ENCODE assay signal across 36 mouse cellular contexts in genomic region chr8:47843651-47844050, GRCm38 (mm10). TPM values are rescaled to one million over a fixed set of nuclear protein-coding genes. Genes with fewer than 3 reads are reported as not detected.
"Had no signal": no experiment of that assay in that cellular context is flagged by ENCODE, and none has a peak within 500 bp of the region (broad histone marks: within the 10 kb centered on the region; RNA-seq: fewer than 3 reads in every experiment).

No protein-coding gene starts in this region.

- H3K27me3 ChIP-seq: heart, embryonic 12.5 days; hindbrain, embryonic 12.5 days; intestine, embryonic 15.5 days; limb, embryonic 12.5 days had no signal

- H3K4me3 ChIP-seq: heart, embryonic 10.5 days; heart, embryonic 12.5 days; hindbrain, embryonic 10.5 days; hindbrain, embryonic 12.5 days; intestine, embryonic 15.5 days; layer of hippocampus, adult 2 months; left cerebral cortex, adult 2 months; limb, embryonic 10.5 days; limb, embryonic 12.5 days had no signal

- DNase-seq: gastrocnemius, postnatal 25 days; heart, postnatal 10 days; heart, postnatal 4 days; kidney, adult 18-20 months; kidney, adult 8-10 months; kidney, postnatal 10 days; kidney, postnatal 4 days; liver had no signal

- H3K4me1 ChIP-seq: heart, embryonic 10.5 days; heart, embryonic 12.5 days; hindbrain, embryonic 10.5 days; hindbrain, embryonic 12.5 days; intestine, embryonic 15.5 days had no signal

- H3K27ac ChIP-seq: heart, embryonic 10.5 days; hindbrain, embryonic 12.5 days; hindbrain, embryonic 14.5 days; intestine, embryonic 15.5 days; layer of hippocampus, adult 2 months; left cerebral cortex, adult 2 months; limb, embryonic 10.5 days; limb, embryonic 12.5 days had no signal

- H3K9me3 ChIP-seq: heart, embryonic 10.5 days; heart, embryonic 12.5 days; hindbrain, embryonic 12.5 days; intestine, embryonic 15.5 days; limb, embryonic 10.5 days had no signal

- H3K9ac ChIP-seq: heart, embryonic 12.5 days; hindbrain, embryonic 12.5 days; hindbrain, embryonic 14.5 days; intestine, embryonic 15.5 days; limb, embryonic 12.5 days had no signal

RNA-seq across cellular contexts. Expression of gene Cldn22, which starts 19.4 kb away (rescaled TPM):
- total RNA-seq: granulocyte monocyte progenitor cell, adult 5-6 weeks; heart, adult 8-10 months; heart, postnatal 10 days; heart, postnatal 25 days; heart, postnatal 4 days had no signal
- polyA plus RNA-seq: heart, embryonic 10.5 days; heart, embryonic 12.5 days; heart, embryonic 14.5 days; heart, embryonic 16.5 days; hindbrain, embryonic 10.5 days; hindbrain, embryonic 12.5 days; hindbrain, embryonic 14.5 days; hindbrain, embryonic 16.5 days; inflammation-experienced regulatory T-cells, adult 6 months; intestine, embryonic 15.5 days; intestine, postnatal 0 days; kidney, embryonic 14.5 days; kidney, embryonic 16.5 days; limb, embryonic 10.5 days; limb, embryonic 12.5 days; liver, embryonic 11.5 days had no signal

RNA-seq across cellular contexts. Expression of gene Cldn24, which starts 21.7 kb away (rescaled TPM):
- total RNA-seq: gastrocnemius, adult 18-20 months; gastrocnemius, adult 8-10 months; gastrocnemius, postnatal 25 days; gastrocnemius, postnatal 4 days; granulocyte monocyte progenitor cell, adult 5-6 weeks; heart, adult 8-10 months; heart, postnatal 10 days; heart, postnatal 25 days; heart, postnatal 4 days; layer of hippocampus, adult 2 months; layer of hippocampus, postnatal 10 days; layer of hippocampus, postnatal 25 days; left cerebral cortex, adult 2 months; left cerebral cortex, postnatal 14 days had no signal
- polyA plus RNA-seq: heart, embryonic 10.5 days; heart, embryonic 12.5 days; heart, embryonic 14.5 days; heart, embryonic 16.5 days; hindbrain, embryonic 10.5 days; hindbrain, embryonic 14.5 days; hindbrain, embryonic 16.5 days; inflammation-experienced regulatory T-cells, adult 6 months; intestine, embryonic 15.5 days; intestine, postnatal 0 days; kidney, embryonic 14.5 days; kidney, embryonic 16.5 days; limb, embryonic 10.5 days; limb, embryonic 12.5 days; limb, embryonic 14.5 days; liver, embryonic 11.5 days had no signal
